Mouse (Mus musculus) lung, postnatal 0 days (tissue): Measurements from ENCODE around the gene Olfr223.

ENCODE experiments used
- CTCF ChIP-seq: IDR thresholded peaks from 2 replicates; pipeline ENCODE4 v1.5.1; 2016; ENCODE audit warnings: antibody characterized with exemption, mild to moderate bottlenecking
- EP300 ChIP-seq: IDR thresholded peaks from 2 replicates; pipeline ENCODE4 v1.6.1; 2016; ENCODE audit warnings: antibody characterized with exemption, mild to moderate bottlenecking, control low read depth

- TF ChIP-seq CTCF = no peak
- no peak for TF ChIP-seq EP300
These were observed 32.2 kb downstream of the Olfr223 start for GRCm38 (mm10) chr11:59560906-59561305.
